In the genomic region with DNA sequence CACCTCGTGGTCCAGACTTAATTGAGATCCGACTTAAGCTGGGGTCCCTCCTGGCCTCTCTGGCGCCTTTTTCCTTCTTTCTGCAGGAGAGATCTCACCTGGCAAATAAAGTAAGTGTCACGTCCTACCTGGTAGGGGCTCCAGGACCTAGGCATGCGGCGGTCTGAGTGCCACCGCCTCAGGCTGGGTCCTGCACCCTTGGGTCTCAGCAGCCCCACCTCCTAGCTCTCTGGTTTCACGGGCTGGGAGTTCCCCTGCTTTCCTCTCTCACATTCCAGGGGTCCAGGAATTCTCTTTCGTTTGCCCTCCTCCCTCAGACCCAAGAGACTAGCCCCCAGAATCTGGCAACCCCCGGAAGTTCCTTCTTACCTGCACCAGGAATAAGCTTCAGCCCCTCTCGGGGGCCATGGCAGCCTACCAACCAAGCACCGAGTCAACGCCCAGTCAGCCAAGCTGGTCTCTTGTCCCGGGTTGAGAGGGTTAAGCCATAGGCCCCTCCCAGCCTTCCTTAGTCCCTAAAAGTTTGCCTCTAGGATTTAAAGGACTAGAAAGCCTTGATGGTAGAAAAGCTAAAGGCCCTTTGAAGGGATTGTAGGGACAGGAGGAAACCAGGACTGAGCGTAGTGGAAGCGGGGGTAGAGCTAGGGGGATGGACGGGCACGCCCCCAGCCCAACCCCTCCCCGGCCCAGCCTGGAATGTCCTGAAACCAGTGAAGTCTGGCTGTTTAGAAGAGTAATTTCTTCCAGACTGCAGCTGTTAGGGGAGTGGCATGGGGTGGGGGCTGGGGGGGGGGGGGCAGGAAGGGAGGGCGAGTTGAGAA, we compare ENCODE assay signal across 8 mouse cellular contexts. TPM values are rescaled to one million over a fixed set of nuclear protein-coding genes. Genes with fewer than 3 reads are reported as not detected.
DNase-seq lines count a peak whose midpoint lies in the region; ATAC-seq and TF ChIP-seq lines count a peak whose summit lies in the region.

Cdc42ep5 (minus strand) TSS at position 771 of the 821 bp plus-strand sequence.

- ATAC-seq in hindbrain, embryonic 13.5 days (ENCODE audit: low FRiP score) = peak; percentile 75; the same call in 1 of the 2 replicates
- peak; percentile 73 for ATAC-seq in neural tube, embryonic 12.5 days (ENCODE audit: low FRiP score, low read depth)

- no peaks in the 10 kb centered on the region for H3K36me3 ChIP-seq in hindbrain, embryonic 13.5 days
- H3K36me3 ChIP-seq in liver, adult 2 months (ENCODE audit: control insufficient read depth, insufficient read depth, low read length) = no peaks in the 10 kb centered on the region
- no peaks in the 10 kb centered on the region for H3K36me3 ChIP-seq in neural tube, embryonic 12.5 days

- peak within 1 kb of the TSS; percentile 61 for H3K9ac ChIP-seq in hindbrain, embryonic 13.5 days
- peak within 1 kb of the TSS; percentile 80 for H3K9ac ChIP-seq in liver, adult 2 months (ENCODE audit: low read depth, low read length)
- H3K9ac ChIP-seq in neural tube, embryonic 12.5 days = peak within 1 kb of the TSS; percentile 51

- H3K27ac ChIP-seq in hindbrain, embryonic 13.5 days = no peak within 1 kb of the TSS
- H3K27ac ChIP-seq in liver, adult 2 months (replicated peaks; ENCODE audit: insufficient read depth, low read depth, low read length) = peak within 1 kb of the TSS; percentile 62
- no peak within 1 kb of the TSS for H3K27ac ChIP-seq in neural tube, embryonic 12.5 days

- 2% methylated on average over 20 of the region's 20 CpGs for WGBS in hindbrain, embryonic 13.5 days
- 3% methylated on average over 19 of the region's 20 CpGs for WGBS in liver, adult 2 months
- 2% methylated on average over 19 of the region's 20 CpGs for WGBS in neural tube, embryonic 12.5 days

- H3K4me1 ChIP-seq in hindbrain, embryonic 13.5 days (replicated peaks) = peaks cover 20% of the 10 kb centered on the region
- H3K4me1 ChIP-seq in liver, adult 2 months (ENCODE audit: control insufficient read depth, insufficient read depth, low read length) = peaks cover 8% of the 10 kb centered on the region; the same call in 1 of the 2 replicates
- peaks cover 11% of the 10 kb centered on the region for H3K4me1 ChIP-seq in neural tube, embryonic 12.5 days

- TF ChIP-seq POLR2A in liver, adult 2 months (IDR thresholded peaks at IDR 0.05; ENCODE audit: extremely low read depth, insufficient read depth, low read length) = no peak

- no peaks in the 10 kb centered on the region for H3K9me3 ChIP-seq in hindbrain, embryonic 13.5 days
- no peaks in the 10 kb centered on the region for H3K9me3 ChIP-seq in neural tube, embryonic 12.5 days

- DNase-seq in thymus, postnatal 0 days (ENCODE audit: low spot score) = no peak
- no peak for DNase-seq in thymus, adult 18-20 months
- peak; percentile 80 for DNase-seq in forelimb bud, embryonic 11.5 days (ENCODE audit: low read depth, low spot score)
- peak; percentile 56 for DNase-seq in liver, adult 2 months (ENCODE audit: extremely low read depth, low read depth, low spot score)
- no peak for DNase-seq in layer of hippocampus, adult 9-11 months
- no peak for DNase-seq in left cerebral cortex, adult 11 months (ENCODE audit: low spot score)

- no peak for TF ChIP-seq CTCF in liver, adult 2 months (IDR thresholded peaks at IDR 0.05; ENCODE audit: low read depth, low read length)

- H3K27me3 ChIP-seq in hindbrain, embryonic 13.5 days = 0 out of 2 replicates have a peak, but pooled peaks cover 13% of the 10 kb centered on the region
- no peaks in the 10 kb centered on the region for H3K27me3 ChIP-seq in liver, adult 2 months (ENCODE audit: control insufficient read depth, insufficient read depth, low read length)
- no peaks in the 10 kb centered on the region for H3K27me3 ChIP-seq in neural tube, embryonic 12.5 days (replicated peaks)

- no peaks in the 10 kb centered on the region for H3K79me2 ChIP-seq in liver, adult 2 months (ENCODE audit: control insufficient read depth, insufficient read depth, low read length)

- peak within 1 kb of the TSS; percentile 34 for H3K4me3 ChIP-seq in hindbrain, embryonic 13.5 days
- peak within 1 kb of the TSS; percentile 86 for H3K4me3 ChIP-seq in liver, adult 2 months (ENCODE audit: insufficient read depth, low read depth, low read length)
- H3K4me3 ChIP-seq in neural tube, embryonic 12.5 days = peak within 1 kb of the TSS; percentile 31

- H3K4me2 ChIP-seq in hindbrain, embryonic 13.5 days = peak within 1 kb of the TSS; percentile 51
- peak within 1 kb of the TSS; percentile 56 for H3K4me2 ChIP-seq in neural tube, embryonic 12.5 days (replicated peaks)

RNA-seq across cellular contexts. Expression of gene Cdc42ep5, which starts in this region (rescaled TPM):
- 12.3 and 12.6 TPM in 2 replicates for polyA plus RNA-seq in thymus, postnatal 0 days (2015; fragmentation: Nextera tagmentation; extraction: Ambion mirVana)
- 8.4 and 10.1 TPM in 2 replicates for polyA plus RNA-seq in hindbrain, embryonic 13.5 days (2015; fragmentation: Nextera tagmentation; extraction: Ambion mirVana)
- 2.0 and 3.8 TPM in 2 replicates for total RNA-seq in liver, adult 2 months (2014; rRNA removed)
- 4.1 and 5.0 TPM in 2 replicates for polyA plus RNA-seq in liver, adult 2 months (2012; rRNA removed)
- 14.1 and 14.2 TPM in 2 replicates for polyA plus RNA-seq in neural tube, embryonic 12.5 days (2016; fragmentation: Nextera tagmentation; extraction: Ambion mirVana)

Comparison
In these comparisons a context has a peak if more than half of its experiments do, and no peak if none do; other contexts are left out.
1. DNase-seq: peak in forelimb bud, embryonic 11.5 days (single experiment) and liver, adult 2 months (single experiment); none in thymus, postnatal 0 days (single experiment), thymus, adult 18-20 months (0 of 2), layer of hippocampus, adult 9-11 months (single experiment) and left cerebral cortex, adult 11 months (single experiment).
2. H3K4me3 ChIP-seq: peak in every context shown above with its lines; median percentile 86 in liver, adult 2 months; 34 in hindbrain, embryonic 13.5 days; 31 in neural tube, embryonic 12.5 days.
3. Peak in every context shown above with its lines, with median percentiles within 50 percentile points of each other: H3K9ac ChIP-seq.